Mouse (Mus musculus): ENCODE data around the gene Cacna1a. TPM values are rescaled to one million over a fixed set of nuclear protein-coding genes. Genes with fewer than 3 reads are reported as not detected.

The Cacna1a gene
- total and polyA plus RNA-seq, 3 experiments = 3.2 to 5.1 TPM; not detected in 1

GRCm38 (mm10) chr8:84681476-84681875 lies 293.2 kb downstream of the Cacna1a start:
- H3K27ac ChIP-seq (ENCODE audit: control insufficient read depth, low read depth, low read length) = no peak overlapping the region
- H3K79me2 ChIP-seq (ENCODE audit: control insufficient read depth, insufficient read depth, low read length, poor library complexity) = peaks cover 59% of the 10 kb centered on the region
- H3K9me3 ChIP-seq (replicated peaks; ENCODE audit: insufficient read depth, low read length) = no peaks in the 10 kb centered on the region
- H3K36me3 ChIP-seq (ENCODE audit: control insufficient read depth in 1 of 2, insufficient read depth in 2 of 2, low read length in 2 of 2) = peaks cover 6 to 16% of the 10 kb centered on the region in 2 experiments; a peak in 3 of 4 replicates
- no peaks in the 10 kb centered on the region for H3K27me3 ChIP-seq (ENCODE audit: control insufficient read depth in 1 of 2, insufficient read depth in 2 of 2, low read length in 2 of 2)
- H3K4me1 ChIP-seq (ENCODE audit: control insufficient read depth in 1 of 2, insufficient read depth in 2 of 2, low read length in 2 of 2) = peaks cover 0 to 7% of the 10 kb centered on the region in 2 experiments; a peak in 2 of 4 replicates
- no peak overlapping the region for H3K4me3 ChIP-seq (ENCODE audit: control insufficient read depth in 1 of 2, insufficient read depth in 1 of 2, low read depth in 2 of 2, low read length in 2 of 2)
- H3K9ac ChIP-seq (ENCODE audit: control insufficient read depth, low read depth, low read length, poor library complexity, severe bottlenecking) = no peak overlapping the region
- DNase-seq (ENCODE audit: low read depth, low spot score) = no peak
- TF ChIP-seq CHD1 (IDR thresholded peaks at IDR 0.05; ENCODE audit: low read depth, low read length) = no peak
- no peak for TF ChIP-seq ETS1 (IDR thresholded peaks at IDR 0.05; ENCODE audit: low read depth, low read length)
- no peak for TF ChIP-seq USF2 (IDR thresholded peaks at IDR 0.05; ENCODE audit: borderline replicate concordance in 1 of 2, insufficient read depth in 1 of 2, low read depth in 1 of 2, low read length in 2 of 2)
- TF ChIP-seq GABPA (IDR thresholded peaks at IDR 0.05; ENCODE audit: low read depth, low read length) = no peak
- no peak for TF ChIP-seq RCOR1 (IDR thresholded peaks at IDR 0.05; ENCODE audit: low read depth, low read length)
- no peak for TF ChIP-seq NRF1 (IDR thresholded peaks at IDR 0.05; ENCODE audit: insufficient read depth, low read depth, low read length, poor library complexity, severe bottlenecking)
- TF ChIP-seq ZC3H11A (IDR thresholded peaks at IDR 0.05; ENCODE audit: low read depth, low read length) = no peak
- no peak for TF ChIP-seq POLR2A (IDR thresholded peaks at IDR 0.05; ENCODE audit: control insufficient read depth in 1 of 2, insufficient read depth in 1 of 2, low read depth in 1 of 2, low read length in 2 of 2, poor library complexity in 1 of 2)
- no peak for TF ChIP-seq MAFK (IDR thresholded peaks at IDR 0.05; ENCODE audit: borderline replicate concordance, low read depth, low read length)
- TF ChIP-seq UBTF (IDR thresholded peaks at IDR 0.05; ENCODE audit: borderline replicate concordance, insufficient read depth, low read depth, low read length) = no peak
- TF ChIP-seq ELF1 (IDR thresholded peaks at IDR 0.05; ENCODE audit: low read depth, low read length) = no peak
- TF ChIP-seq MAZ (IDR thresholded peaks at IDR 0.05; ENCODE audit: low read depth, low read length) = no peak
- no peak for TF ChIP-seq NELFE (IDR thresholded peaks at IDR 0.05; ENCODE audit: low read depth, low read length)
- TF ChIP-seq HCFC1 (IDR thresholded peaks at IDR 0.05; ENCODE audit: low read depth, low read length) = no peak
- TF ChIP-seq POLR2AphosphoS5 (IDR thresholded peaks at IDR 0.05; ENCODE audit: borderline replicate concordance, low read depth, low read length) = no peak

GRCm38 (mm10) chr8:84682257-84682656 lies 294.0 kb downstream of the Cacna1a start:
- H3K4me3 ChIP-seq (ENCODE audit: control insufficient read depth in 1 of 2, insufficient read depth in 1 of 2, low read depth in 2 of 2, low read length in 2 of 2) = no peak overlapping the region

More at GRCm38 (mm10) chr8:84682257-84682656, 294.0 kb downstream of the Cacna1a start:
- Histone ChIP-seq H3K4me1 (ENCODE audit: control insufficient read depth in 1 of 2, insufficient read depth in 2 of 2, low read length in 2 of 2) (peaks cover 0 to 7% of the 10 kb centered on the region in 2 experiments; a peak in 2 of 4 replicates), H3K79me2 (ENCODE audit: control insufficient read depth, insufficient read depth, low read length, poor library complexity) (peaks cover 63% of the 10 kb centered on the region), H3K9me3 (replicated peaks; ENCODE audit: insufficient read depth, low read length) (no peaks in the 10 kb centered on the region), H3K27me3 (ENCODE audit: control insufficient read depth in 1 of 2, insufficient read depth in 2 of 2, low read length in 2 of 2) (no peaks in the 10 kb centered on the region), H3K36me3 (ENCODE audit: control insufficient read depth in 1 of 2, insufficient read depth in 2 of 2, low read length in 2 of 2) (peaks cover 6 to 14% of the 10 kb centered on the region in 2 experiments; a peak in 3 of 4 replicates), H3K27ac (ENCODE audit: control insufficient read depth, low read depth, low read length) (no peak overlapping the region), H3K9ac (ENCODE audit: control insufficient read depth, low read depth, low read length, poor library complexity, severe bottlenecking) (no peak overlapping the region)
- TF ChIP-seq ZMIZ1 (IDR thresholded peaks at IDR 0.05; ENCODE audit: low read depth, low read length) (no peak), SMC3 (IDR thresholded peaks at IDR 0.05; ENCODE audit: low read depth, low read length) (no peak), MYB (IDR thresholded peaks at IDR 0.05; ENCODE audit: low read depth, low read length) (no peak), USF2 (IDR thresholded peaks at IDR 0.05; ENCODE audit: borderline replicate concordance in 1 of 2, insufficient read depth in 1 of 2, low read depth in 1 of 2, low read length in 2 of 2) (no peak), MXI1 (IDR thresholded peaks at IDR 0.05; ENCODE audit: low read depth, low read length) (no peak), ETS1 (IDR thresholded peaks at IDR 0.05; ENCODE audit: low read depth, low read length) (no peak), POLR2AphosphoS2 (IDR thresholded peaks at IDR 0.05; ENCODE audit: low read length) (no peak), NELFE (IDR thresholded peaks at IDR 0.05; ENCODE audit: low read depth, low read length) (no peak), ELF1 (IDR thresholded peaks at IDR 0.05; ENCODE audit: low read depth, low read length) (no peak), POLR2AphosphoS5 (IDR thresholded peaks at IDR 0.05; ENCODE audit: borderline replicate concordance, low read depth, low read length) (no peak), TCF12 (IDR thresholded peaks at IDR 0.05; ENCODE audit: low read depth, low read length) (no peak), HCFC1 (IDR thresholded peaks at IDR 0.05; ENCODE audit: low read depth, low read length) (no peak), TAL1 (IDR thresholded peaks at IDR 0.05; ENCODE audit: low read length) (no peak), BHLHE40 (IDR thresholded peaks at IDR 0.05; ENCODE audit: borderline replicate concordance, low read depth, low read length) (no peak), E2F4 (IDR thresholded peaks at IDR 0.05; ENCODE audit: borderline replicate concordance, low read depth, low read length) (no peak), MAX (IDR thresholded peaks at IDR 0.05; ENCODE audit: low read length) (no peak)
- DNase-seq (ENCODE audit: low read depth, low spot score) = no peak

All from MEL (cell line).